Mouse (Mus musculus) hindbrain, embryonic 12.5 days (tissue): ENCODE results near the gene Ntn5. TPM values are rescaled to one million over a fixed set of nuclear protein-coding genes. Genes with fewer than 3 reads are reported as not detected.

ENCODE experiments used
- ATAC-seq: fragments of 200-750 bp; cut with Nextera tagmentation; 2 replicates; pipeline ENCODE4 v1.8.0; 2017; ENCODE audit warnings: moderate TSS enrichment; ENCODE audit not compliant: low FRiP score
- H3K27ac ChIP-seq: fragments of 300-500 bp; sonication (generic); 2 replicates; pipeline ENCODE4 v1.5.1; 2016; ENCODE audit warnings: mild to moderate bottlenecking
- H3K27me3 ChIP-seq: fragments of 300-500 bp; sonication (generic); 2 replicates; pipeline ENCODE4 v1.6.1; 2016; ENCODE audit warnings: mild to moderate bottlenecking
- H3K36me3 ChIP-seq: fragments of 300-500 bp; sonication (generic); 2 replicates; pipeline ENCODE4 v1.6.1; 2016; ENCODE audit warnings: mild to moderate bottlenecking
- H3K4me1 ChIP-seq: fragments of 300-500 bp; sonication (generic); 2 replicates; pipeline ENCODE4 v1.6.1; 2016
- H3K4me2 ChIP-seq: fragments of 300-500 bp; sonication (generic); replicated peaks from 2 replicates; pipeline ENCODE4 v1.6.1; 2016; ENCODE audit warnings: mild to moderate bottlenecking
- H3K4me3 ChIP-seq: fragments of 300-500 bp; sonication (generic); 2 replicates; pipeline ENCODE4 v1.5.1; 2016; ENCODE audit warnings: mild to moderate bottlenecking
- H3K9ac ChIP-seq: fragments of 300-500 bp; sonication (generic); 2 replicates; pipeline ENCODE4 v1.6.1; 2016; ENCODE audit warnings: mild to moderate bottlenecking, moderate library complexity
- H3K9me3 ChIP-seq: fragments of 300-500 bp; sonication (generic); replicated peaks from 2 replicates; pipeline ENCODE4 v1.6.1; 2016; ENCODE audit warnings: mild to moderate bottlenecking
- WGBS: fragments of 180-500 bp; shearing (Covaris S2); methylation state at CpG from one replicate; pipeline ENCODE4 v1.1.7; 2016; 5-methylcytosine and 5-hydroxymethylcytosine counted together
- polyA plus RNA-seq: library from polyadenylated mRNA; unstranded; fragments of >200 nt; fragmentation: Nextera tagmentation; extraction: Ambion mirVana; gene quantifications from 2 replicates; pipeline ENCODE4 v1.2.1, GENCODE M21; 2016

The Ntn5 gene
- polyA plus RNA-seq = 0.68 and 1.2 TPM in 2 replicates

GRCm38 (mm10) chr7:45683396-45684050 lies at the start of gene Ntn5:
TSS of gene Ntn5 (plus strand) at chr7:45684022.
- no peak for ATAC-seq
- H3K27me3 ChIP-seq = peaks cover 11% of the 10 kb centered on the region; the same call in 1 of the 2 replicates
- 73% methylated on average over 7 of the region's 7 CpGs for WGBS

GRCm38 (mm10) chr7:45634946-45635681 lies 48.7 kb upstream of the Ntn5 start:
- ATAC-seq = no peak
- Histone ChIP-seq H3K9ac (no peak overlapping the region), H3K4me2 (no peak overlapping the region), H3K27ac (no peak overlapping the region), H3K27me3 (peaks cover 33% of the 10 kb centered on the region), H3K4me3 (no peak overlapping the region), H3K36me3 (no peaks in the 10 kb centered on the region), H3K9me3 (no peaks in the 10 kb centered on the region), H3K4me1 (peaks cover 13% of the 10 kb centered on the region)
- WGBS = 90% methylated on average over 11 of the region's 11 CpGs

More at GRCm38 (mm10) chr7:45683396-45684050, at the start of gene Ntn5:
- Histone ChIP-seq H3K4me2 (no peak within 1 kb of the TSS), H3K9me3 (no peaks in the 10 kb centered on the region), H3K4me1 (peaks cover 20% of the 10 kb centered on the region), H3K4me3 (no peak within 1 kb of the TSS), H3K9ac (no peak within 1 kb of the TSS), H3K36me3 (no peaks in the 10 kb centered on the region), H3K27ac (0 out of 2 replicates have a peak within 1 kb of the TSS, but pooled peaks have one; percentile 68)

- ATAC-seq = no peak
- H3K27me3 ChIP-seq = peaks cover 30% of the 10 kb centered on the region
Observed at GRCm38 (mm10) chr7:45635711-45636688, 47.8 kb upstream of the Ntn5 start.

DNA sequence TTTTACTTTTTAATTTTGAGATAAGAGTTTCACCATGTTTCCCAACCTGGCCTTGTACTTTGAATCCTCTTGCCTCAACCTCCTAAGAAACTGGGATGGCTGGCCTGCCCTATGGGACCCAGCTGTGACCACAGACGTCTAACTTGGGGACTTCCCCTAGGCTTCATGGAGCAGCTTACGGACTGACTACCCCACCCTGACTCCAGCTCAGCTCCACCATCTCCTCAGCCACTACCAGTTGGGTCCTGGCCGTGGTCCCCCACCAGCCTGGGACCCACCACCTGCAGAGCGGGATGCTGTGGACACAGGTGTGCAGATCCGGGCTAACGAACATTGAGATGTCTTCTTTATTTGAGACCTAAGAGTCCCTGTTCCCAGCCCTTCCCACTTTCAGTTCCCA lies 46.1 kb upstream of the Ntn5 start:
- Histone ChIP-seq H3K36me3 (no peaks in the 10 kb centered on the region), H3K4me2 (peak overlapping the region; percentile 47; the same call in 1 of the 2 replicates), H3K27ac (no peak overlapping the region), H3K27me3 (peaks cover 14% of the 10 kb centered on the region), H3K4me3 (no peak overlapping the region), H3K4me1 (peaks cover 23% of the 10 kb centered on the region), H3K9ac (no peak overlapping the region), H3K9me3 (no peaks in the 10 kb centered on the region)
- 89% methylated on average over 6 of the region's 6 CpGs for WGBS
- ATAC-seq = no peak

More at GRCm38 (mm10) chr7:45635711-45636688, 47.8 kb upstream of the Ntn5 start:
- Histone ChIP-seq H3K36me3 (no peaks in the 10 kb centered on the region), H3K4me3 (no peak overlapping the region), H3K4me2 (no peak overlapping the region), H3K9ac (no peak overlapping the region), H3K27ac (no peak overlapping the region), H3K4me1 (peaks cover 13% of the 10 kb centered on the region), H3K9me3 (no peaks in the 10 kb centered on the region)
- 84% methylated on average over 15 of the region's 15 CpGs for WGBS

DNA sequence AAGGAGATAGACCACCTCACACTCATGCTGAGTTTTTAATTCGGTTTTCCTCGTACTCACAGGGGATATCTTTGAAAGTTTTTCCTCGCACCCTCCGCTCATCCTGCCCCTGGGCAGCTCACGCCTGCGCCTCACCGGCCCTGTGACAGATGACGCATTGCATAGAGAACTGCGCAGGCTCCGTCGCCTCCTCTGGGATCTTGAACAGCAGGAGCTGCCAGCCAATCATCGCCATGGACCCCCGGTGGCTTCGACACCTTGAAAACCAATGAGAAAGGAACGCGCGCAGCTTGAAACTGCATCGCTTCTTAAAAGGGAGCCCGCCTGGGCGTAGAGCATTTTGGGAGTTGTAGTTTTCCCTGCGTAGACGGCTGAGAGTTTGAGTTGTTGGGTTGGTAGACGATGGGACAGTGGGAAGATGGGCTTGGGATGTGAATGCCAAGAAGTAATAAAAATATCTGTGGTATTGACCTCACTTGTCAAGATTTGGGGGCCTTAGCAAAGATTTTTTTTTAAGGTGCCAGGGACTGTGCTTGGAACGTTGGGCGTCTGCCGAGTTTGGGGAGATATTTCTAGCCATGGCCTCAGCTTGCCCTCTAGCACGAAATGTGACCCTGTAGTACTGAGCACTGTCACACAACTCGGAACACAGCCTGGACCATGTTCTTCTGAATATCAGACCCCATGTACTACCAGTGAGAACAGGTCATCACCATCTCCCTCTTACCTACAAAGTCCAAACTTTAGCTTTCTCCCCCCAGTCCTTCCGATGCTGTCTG lies 45.0 kb upstream of the Ntn5 start:
- WGBS = 15% methylated on average over 29 of the region's 29 CpGs
- Histone ChIP-seq H3K27ac (no peak overlapping the region), H3K4me1 (peaks cover 26% of the 10 kb centered on the region), H3K4me2 (peak overlapping the region; percentile 47), H3K36me3 (no peaks in the 10 kb centered on the region), H3K4me3 (peak overlapping the region; percentile 15), H3K9me3 (no peaks in the 10 kb centered on the region), H3K9ac (no peak overlapping the region), H3K27me3 (peaks cover 3% of the 10 kb centered on the region; the same call in 1 of the 2 replicates)
- peak; percentile 87 for ATAC-seq

DNA sequence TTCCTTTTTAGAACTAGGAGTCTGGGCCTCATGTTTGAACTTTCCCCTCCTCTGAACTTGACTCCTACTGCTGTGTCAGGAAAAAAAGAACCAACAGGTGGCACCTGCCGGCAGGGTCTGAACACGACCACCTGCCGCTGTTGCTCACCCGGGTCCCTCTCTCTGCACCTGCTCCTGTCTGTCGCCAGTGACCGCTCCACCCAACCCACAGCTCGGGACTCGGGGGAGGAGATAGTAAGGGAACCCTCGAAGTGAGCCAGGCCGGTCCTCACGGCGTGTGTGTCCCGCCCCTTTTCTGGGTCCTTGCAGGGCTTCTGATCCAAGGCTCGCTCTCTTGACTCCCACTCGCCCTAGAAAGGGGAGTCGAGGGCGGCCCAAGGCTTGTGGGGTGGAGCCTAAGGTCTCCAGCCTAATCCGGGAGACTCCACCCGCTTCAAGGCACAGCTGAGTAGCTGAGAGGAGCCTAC lies 44.2 kb upstream of the Ntn5 start, which contains the start of gene Mamstr:
Gene Mamstr (plus strand): TSS at position 417 of the 467 bp plus-strand sequence.
- no peaks in the 10 kb centered on the region for H3K36me3 ChIP-seq
- 24% methylated on average over 19 of the region's 19 CpGs for WGBS
- no peak within 1 kb of the TSS for H3K4me3 ChIP-seq
- ATAC-seq = no peak
- H3K27ac ChIP-seq = no peak within 1 kb of the TSS
- no peaks in the 10 kb centered on the region for H3K9me3 ChIP-seq
- H3K4me2 ChIP-seq = peak within 1 kb of the TSS; percentile 47; the same call in 1 of the 2 replicates
- H3K9ac ChIP-seq = peak within 1 kb of the TSS; percentile 9; the same call in 1 of the 2 replicates
- H3K27me3 ChIP-seq = 0 out of 2 replicates have a peak, but pooled peaks cover 3% of the 10 kb centered on the region
- H3K4me1 ChIP-seq = peaks cover 31% of the 10 kb centered on the region

GRCm38 (mm10) chr7:45640191-45640957 lies 43.4 kb upstream of the Ntn5 start:
- no peak overlapping the region for H3K4me2 ChIP-seq
- no peak overlapping the region for H3K27ac ChIP-seq
- H3K4me1 ChIP-seq = peaks cover 34% of the 10 kb centered on the region
- no peaks in the 10 kb centered on the region for H3K27me3 ChIP-seq
- WGBS = 74% methylated on average over 19 of the region's 19 CpGs
- peak overlapping the region; percentile 9; the same call in 1 of the 2 replicates for H3K9ac ChIP-seq
- no peak for ATAC-seq
- no peaks in the 10 kb centered on the region for H3K9me3 ChIP-seq
- no peaks in the 10 kb centered on the region for H3K36me3 ChIP-seq
- H3K4me3 ChIP-seq = no peak overlapping the region

DNA sequence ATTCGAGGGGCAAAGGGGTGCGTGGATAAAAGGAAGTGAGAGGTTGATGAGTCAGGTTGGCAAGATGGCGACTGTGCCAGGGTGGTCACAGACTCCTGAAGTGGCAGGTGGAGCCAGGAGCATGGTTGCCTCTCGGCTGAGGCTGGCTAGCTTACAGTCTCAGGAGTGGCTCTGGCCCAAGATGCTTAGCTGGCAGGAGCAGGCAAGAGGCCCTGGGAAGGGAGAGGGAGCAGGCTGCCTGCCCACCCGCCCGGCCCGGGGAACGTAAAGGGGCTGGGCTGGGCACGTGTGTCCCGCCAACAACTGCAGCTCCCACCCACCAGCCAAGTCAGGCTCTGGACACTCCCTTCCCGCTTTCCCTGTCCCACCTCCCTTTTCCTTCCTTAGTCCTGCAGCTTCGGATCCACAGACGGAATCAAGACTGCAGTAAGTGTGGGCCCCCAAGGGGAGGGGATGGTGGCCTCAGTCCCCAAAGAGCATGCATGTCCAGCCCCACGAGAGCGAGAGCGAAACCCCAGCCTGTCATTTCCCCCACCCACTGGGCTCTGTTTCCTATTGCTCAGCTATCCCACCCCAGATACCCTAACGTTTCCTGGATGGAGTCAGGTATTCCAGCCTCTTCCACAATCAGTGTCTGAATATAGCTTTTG lies 42.3 kb upstream of the Ntn5 start:
- H3K4me2 ChIP-seq = peak overlapping the region; percentile 56; the same call in 1 of the 2 replicates
- no peak overlapping the region for H3K9ac ChIP-seq
- no peaks in the 10 kb centered on the region for H3K27me3 ChIP-seq
- H3K36me3 ChIP-seq = no peaks in the 10 kb centered on the region
- H3K4me1 ChIP-seq = peaks cover 34% of the 10 kb centered on the region
- H3K27ac ChIP-seq = no peak overlapping the region; the same call in 1 of the 2 replicates
- ATAC-seq = no peak
- WGBS = 72% methylated on average over 17 of the region's 17 CpGs
- no peaks in the 10 kb centered on the region for H3K9me3 ChIP-seq
- H3K4me3 ChIP-seq = no peak overlapping the region

GRCm38 (mm10) chr7:45642083-45642482 lies 41.7 kb upstream of the Ntn5 start:
- Histone ChIP-seq H3K9me3 (no peaks in the 10 kb centered on the region), H3K27me3 (no peaks in the 10 kb centered on the region), H3K27ac (peak overlapping the region; percentile 83; the same call in 1 of the 2 replicates), H3K4me3 (peak overlapping the region; percentile 36; the same call in 1 of the 2 replicates), H3K4me2 (peak overlapping the region; percentile 56), H3K36me3 (no peaks in the 10 kb centered on the region), H3K9ac (no peak overlapping the region; the same call in 1 of the 2 replicates), H3K4me1 (peaks cover 34% of the 10 kb centered on the region)
- no peak for ATAC-seq
- 86% methylated on average over 5 of the region's 5 CpGs for WGBS
